Mouse (Mus musculus) heart, embryonic 10.5 days (tissue): ENCODE measurements around the gene Zfp276. TPM values are rescaled to one million over a fixed set of nuclear protein-coding genes. Genes with fewer than 3 reads are reported as not detected.
"Not testable (repeated sequence)": the region's sequence is repeated elsewhere in the genome, so short reads cannot be mapped to it uniquely, and the experiment has no call there.

Source experiments
- DNase-seq: peaks from one replicate; pipeline ENCODE4 v3.0.0-alpha.2; 2017; ENCODE audit warnings: low spot score
- H3K27ac ChIP-seq: fragments of 300-500 bp; sonication (generic); 2 replicates; pipeline ENCODE4 v1.5.1; 2016; ENCODE audit warnings: mild to moderate bottlenecking
- H3K27me3 ChIP-seq: fragments of 300-500 bp; sonication (generic); 2 replicates; pipeline ENCODE4 v1.6.1; 2016; ENCODE audit warnings: mild to moderate bottlenecking; ENCODE audit not compliant: poor library complexity, insufficient read depth, severe bottlenecking
- H3K36me3 ChIP-seq: fragments of 300-500 bp; sonication (generic); 2 replicates; pipeline ENCODE4 v1.6.1; 2016; ENCODE audit warnings: mild to moderate bottlenecking, moderate library complexity
- H3K4me1 ChIP-seq: fragments of 300-500 bp; sonication (generic); 2 replicates; pipeline ENCODE4 v1.6.1; 2016; ENCODE audit warnings: mild to moderate bottlenecking
- H3K4me3 ChIP-seq: fragments of 300-500 bp; sonication (generic); 2 replicates; pipeline ENCODE4 v1.5.1; 2016; ENCODE audit warnings: mild to moderate bottlenecking, moderate library complexity
- H3K9me3 ChIP-seq: fragments of 300-500 bp; sonication (generic); 2 replicates; pipeline ENCODE4 v1.6.1; 2016; ENCODE audit warnings: mild to moderate bottlenecking, moderate library complexity
- WGBS: fragments of 180-500 bp; shearing (Covaris S2); methylation state at CpG from one replicate; pipeline ENCODE4 v1.1.7; 2016; 5-methylcytosine and 5-hydroxymethylcytosine counted together
- polyA plus RNA-seq: library from polyadenylated mRNA; unstranded; fragments of >200 nt; fragmentation: Nextera tagmentation; extraction: Ambion mirVana; gene quantifications from 2 replicates; pipeline ENCODE4 v1.2.1, GENCODE M21; 2016

The Zfp276 gene
- polyA plus RNA-seq = 17.8 and 21.4 TPM in 2 replicates

- H3K36me3 ChIP-seq = peaks cover 64% of the 10 kb centered on the region
- peak; percentile 94 for DNase-seq
- peaks cover 37% of the 10 kb centered on the region for H3K4me1 ChIP-seq
- H3K27me3 ChIP-seq = no peaks in the 10 kb centered on the region
- peak within 1 kb of the TSS; percentile 97 for H3K4me3 ChIP-seq
- H3K27ac ChIP-seq = peak within 1 kb of the TSS; percentile 98
- under 1% methylated on average over 91 of the region's 99 CpGs for WGBS
- H3K9me3 ChIP-seq = no peaks in the 10 kb centered on the region
These were observed at the start of gene Zfp276, which contains the start of gene Vps9d1 for GRCm38 (mm10) chr8:123254099-123254885. TSS of gene Zfp276 (plus strand) at chr8:123254195. TSS of gene Vps9d1 (minus strand) at chr8:123254348.

DNA sequence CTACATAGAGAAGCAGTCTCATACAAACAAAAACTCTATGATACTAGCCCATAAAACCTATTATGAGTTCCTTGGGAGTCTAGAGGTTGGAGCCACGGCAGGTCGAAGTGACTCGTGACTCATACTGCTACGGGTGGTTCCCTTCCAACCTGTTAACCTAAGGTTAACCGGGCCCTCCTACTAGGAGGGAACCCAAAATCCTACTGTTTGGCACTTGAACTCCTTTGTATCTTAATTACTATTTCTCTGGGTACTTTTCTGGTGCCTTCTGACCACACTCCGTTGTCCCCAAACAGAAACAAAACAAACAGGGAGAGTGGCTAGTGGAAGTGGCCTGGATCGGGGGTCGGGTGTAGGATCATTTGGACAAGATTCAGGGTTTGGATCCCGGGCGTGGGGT, 42.1 kb upstream of the Zfp276 start:
- H3K36me3 ChIP-seq = peaks cover 33% of the 10 kb centered on the region
- peak overlapping the region; percentile 92 for H3K27ac ChIP-seq
- H3K4me1 ChIP-seq = peaks cover 38% of the 10 kb centered on the region
- 48% methylated on average over 10 of the region's 10 CpGs for WGBS
- no peaks in the 10 kb centered on the region for H3K9me3 ChIP-seq
- peaks cover 5% of the 10 kb centered on the region; the same call in 1 of the 2 replicates for H3K27me3 ChIP-seq
- no peak for DNase-seq
- H3K4me3 ChIP-seq = peak overlapping the region; percentile 95

- Histone ChIP-seq H3K27ac (peak within 1 kb of the TSS; percentile 92), H3K4me3 (peak within 1 kb of the TSS; percentile 95), H3K27me3 (peaks cover 5% of the 10 kb centered on the region; the same call in 1 of the 2 replicates), H3K9me3 (no peaks in the 10 kb centered on the region), H3K36me3 (peaks cover 27% of the 10 kb centered on the region), H3K4me1 (peaks cover 38% of the 10 kb centered on the region)
- DNase-seq = peak; percentile 98
- WGBS = 1% methylated on average over 75 of the region's 76 CpGs
These were observed 41.5 kb upstream of the Zfp276 start, which contains the start of the genes Chmp1a and Spata33 for GRCm38 (mm10) chr8:123212321-123213117. TSS of gene Chmp1a (minus strand) at chr8:123212763. TSS of gene Spata33 (plus strand) at chr8:123212832.

- DNase-seq = no peak
- no peaks in the 10 kb centered on the region for H3K9me3 ChIP-seq
- H3K36me3 ChIP-seq = peaks cover 20% of the 10 kb centered on the region
- peak overlapping the region; percentile 95 for H3K4me3 ChIP-seq
- H3K27ac ChIP-seq = peak overlapping the region; percentile 92
- peaks cover 38% of the 10 kb centered on the region for H3K4me1 ChIP-seq
- WGBS = 16% methylated on average over 22 of the region's 22 CpGs
- H3K27me3 ChIP-seq = peaks cover 5% of the 10 kb centered on the region; the same call in 1 of the 2 replicates
These were observed 40.8 kb upstream of the Zfp276 start for GRCm38 (mm10) chr8:123213118-123213772.

GRCm38 (mm10) chr8:123215430-123215829, 38.6 kb upstream of the Zfp276 start:
- WGBS = 38% methylated on average over 3 of the region's 3 CpGs
- H3K36me3 ChIP-seq = no peaks in the 10 kb centered on the region
- H3K27me3 ChIP-seq = peaks cover 5% of the 10 kb centered on the region; the same call in 1 of the 2 replicates
- peaks cover 38% of the 10 kb centered on the region for H3K4me1 ChIP-seq
- no peak overlapping the region for H3K27ac ChIP-seq
- no peak for DNase-seq
- no peak overlapping the region for H3K4me3 ChIP-seq
- no peaks in the 10 kb centered on the region for H3K9me3 ChIP-seq

- no peak overlapping the region for H3K4me3 ChIP-seq
- no peak for DNase-seq
- H3K27ac ChIP-seq = no peak overlapping the region
- H3K27me3 ChIP-seq = no peaks in the 10 kb centered on the region
- peaks cover 22% of the 10 kb centered on the region for H3K4me1 ChIP-seq
- H3K9me3 ChIP-seq = no peaks in the 10 kb centered on the region
- WGBS = 84% methylated on average over 1 of the region's 1 CpGs
- H3K36me3 ChIP-seq = no peaks in the 10 kb centered on the region
These were observed 33.1 kb upstream of the Zfp276 start for GRCm38 (mm10) chr8:123220917-123221316.

DNA sequence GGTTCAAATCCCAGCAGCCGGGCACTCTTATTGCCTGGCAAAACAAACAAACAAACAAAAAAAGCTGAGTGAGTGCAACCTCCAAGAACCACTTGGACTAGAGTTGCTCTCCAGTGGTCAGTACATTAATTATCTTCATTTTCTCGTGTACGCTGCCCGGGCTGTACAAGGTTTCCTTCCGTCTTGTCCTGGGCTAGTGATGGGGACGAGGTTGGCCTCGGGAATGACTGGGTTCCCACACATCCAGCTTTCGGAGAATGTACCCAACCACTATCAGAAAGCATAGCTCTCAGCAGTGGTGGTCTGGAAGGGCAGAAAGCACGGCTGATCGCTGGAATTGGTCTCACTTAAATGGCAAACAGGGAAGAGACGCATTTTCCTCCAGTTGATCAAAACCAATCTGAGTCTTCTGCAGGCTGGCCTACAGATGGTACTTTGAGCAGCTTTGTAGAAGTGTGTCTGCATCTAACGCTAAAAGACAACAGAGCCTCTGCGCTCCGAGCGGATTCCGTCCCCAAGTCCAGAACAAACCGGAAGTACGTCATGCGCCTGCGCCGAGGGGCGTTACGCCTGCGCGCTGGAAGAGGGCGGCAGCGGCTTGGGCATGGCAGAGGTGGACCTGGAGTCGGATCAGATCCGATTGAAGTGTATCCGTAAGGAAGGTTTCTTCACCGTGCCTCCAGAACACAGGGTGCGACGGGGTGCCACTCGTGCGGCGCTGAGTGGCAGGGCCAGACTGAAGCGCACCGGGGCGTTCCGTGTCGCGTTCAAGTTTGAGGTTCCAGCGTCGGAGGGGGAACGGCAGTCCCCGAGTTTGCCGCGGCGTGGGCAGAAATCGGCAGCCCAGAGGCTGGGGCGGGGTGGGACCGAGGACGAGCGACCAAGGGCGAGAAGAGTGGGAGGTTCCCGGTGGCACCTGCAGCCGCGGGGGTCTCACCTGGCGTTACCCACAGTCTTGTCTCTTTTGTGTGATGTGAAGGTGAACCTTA, 29.4 kb upstream of the Zfp276 start, which contains the start of gene Cdk10:
Gene Cdk10, plus strand, starts transcription at position 565 of the 989 bp plus-strand sequence.
- 4% methylated on average over 59 of the region's 59 CpGs for WGBS
- Histone ChIP-seq H3K4me1 (peaks cover 16% of the 10 kb centered on the region), H3K9me3 (no peaks in the 10 kb centered on the region), H3K36me3 (peaks cover 30% of the 10 kb centered on the region), H3K27me3 (no peaks in the 10 kb centered on the region), H3K27ac (peak within 1 kb of the TSS; percentile 90), H3K4me3 (peak within 1 kb of the TSS; percentile 90)
- DNase-seq = peak; percentile 97

- peaks cover 24% of the 10 kb centered on the region for H3K4me1 ChIP-seq
- H3K27me3 ChIP-seq = peaks cover 10% of the 10 kb centered on the region
- H3K27ac ChIP-seq = no peak overlapping the region
- H3K9me3 ChIP-seq = no peaks in the 10 kb centered on the region
- no peak for DNase-seq
- 94% methylated on average over 1 of the region's 1 CpGs for whole genome bisulfite sequencing
- H3K36me3 ChIP-seq = peaks cover 41% of the 10 kb centered on the region
- H3K4me3 ChIP-seq = no peak overlapping the region
These were observed 25.6 kb upstream of the Zfp276 start for GRCm38 (mm10) chr8:123228416-123228815.

DNA sequence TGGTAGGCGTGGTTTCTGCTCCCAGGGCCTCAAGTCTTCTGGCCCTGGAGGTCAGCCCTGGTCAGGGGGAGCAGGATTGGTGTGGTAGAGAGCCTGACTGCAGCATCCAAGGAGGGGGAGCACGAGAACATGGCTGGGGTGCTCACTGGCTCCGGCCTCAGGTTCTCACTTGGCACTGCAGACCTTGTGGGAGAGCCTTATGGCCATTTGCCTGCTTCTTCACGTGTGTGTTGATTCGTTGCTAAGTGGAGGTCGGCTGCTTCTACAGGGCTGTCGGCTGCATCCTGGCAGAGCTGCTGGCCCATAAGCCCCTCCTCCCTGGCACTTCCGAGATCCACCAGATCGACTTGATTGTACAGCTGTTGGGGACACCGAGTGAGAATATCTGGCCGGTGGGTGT, 23.7 kb upstream of the Zfp276 start:
- not testable (repeated sequence) for H3K27ac ChIP-seq, H3K4me3 ChIP-seq, DNase-seq, H3K9me3 ChIP-seq
- Histone ChIP-seq H3K36me3 (peaks cover 41% of the 10 kb centered on the region), H3K27me3 (peaks cover 29% of the 10 kb centered on the region), H3K4me1 (peaks cover 25% of the 10 kb centered on the region)
- 80% methylated on average over 11 of the region's 11 CpGs for WGBS

DNA sequence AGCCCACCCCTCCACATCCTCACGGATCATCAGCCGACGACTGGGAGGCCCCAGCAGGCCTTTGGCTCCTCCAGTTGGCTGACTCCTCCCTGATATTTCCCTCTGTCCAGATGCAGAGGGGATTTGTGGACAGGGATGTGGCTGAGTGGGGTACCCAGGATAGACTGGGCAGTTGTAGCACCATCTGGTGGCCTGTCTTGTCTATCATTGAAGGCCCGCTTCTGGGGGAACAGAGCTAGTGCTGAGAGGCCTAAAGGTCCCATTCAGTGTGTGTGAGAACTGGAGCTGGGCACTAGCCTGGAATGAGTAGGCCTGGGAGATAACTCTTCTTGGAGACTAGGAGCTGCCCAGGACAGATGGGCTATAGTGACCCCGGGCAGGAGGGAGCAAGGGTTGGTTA, 22.3 kb upstream of the Zfp276 start:
- H3K4me3 ChIP-seq = no peak overlapping the region
- peaks cover 31% of the 10 kb centered on the region for H3K4me1 ChIP-seq
- 52% methylated on average over 5 of the region's 5 CpGs for WGBS
- no peak for DNase-seq
- peaks cover 39% of the 10 kb centered on the region for H3K36me3 ChIP-seq
- no peaks in the 10 kb centered on the region for H3K9me3 ChIP-seq
- peaks cover 37% of the 10 kb centered on the region for H3K27me3 ChIP-seq
- no peak overlapping the region for H3K27ac ChIP-seq

- Histone ChIP-seq H3K36me3 (peaks cover 31% of the 10 kb centered on the region), H3K27me3 (peaks cover 45% of the 10 kb centered on the region), H3K27ac (no peak overlapping the region), H3K9me3 (no peaks in the 10 kb centered on the region), H3K4me3 (no peak overlapping the region), H3K4me1 (peaks cover 31% of the 10 kb centered on the region)
- WGBS = 37% methylated on average over 7 of the region's 7 CpGs
- no peak for DNase-seq
These were observed 21.4 kb upstream of the Zfp276 start for GRCm38 (mm10) chr8:123232553-123232952.
